Mouse (Mus musculus) C2C12 (cell line): Measurements from ENCODE around the gene Rtn4r. TPM values are rescaled to one million over a fixed set of nuclear protein-coding genes. Genes with fewer than 3 reads are reported as not detected.

Experiments
- H3K27me3 ChIP-seq: one replicate; pipeline ENCODE4 v1.6.1; 2011; ENCODE audit not compliant: control insufficient read depth, insufficient read depth, insufficient read length
- H3K36me3 ChIP-seq: one replicate; pipeline ENCODE4 v1.6.1; 2011; ENCODE audit not compliant: control insufficient read depth, insufficient read depth
- H3K4me3 ChIP-seq: one replicate; pipeline ENCODE4 v1.5.1; 2011; ENCODE audit warnings: mild to moderate bottlenecking, control low read depth; ENCODE audit not compliant: poor library complexity, insufficient read depth, severe bottlenecking
- H3K79me2 ChIP-seq: one replicate; pipeline ENCODE4 v1.6.1; 2011; ENCODE audit not compliant: control insufficient read depth, insufficient read depth
- H3K79me3 ChIP-seq: one replicate; pipeline ENCODE4 v1.6.1; 2011; ENCODE audit warnings: low read depth, control low read depth
- H3ac ChIP-seq: one replicate; pipeline ENCODE3; 2011; ENCODE audit warnings: low read depth; ENCODE audit not compliant: control insufficient read depth, insufficient read length
- CEBPB ChIP-seq: IDR thresholded peaks from one replicate; pipeline ENCODE4 v1.6.1; 2011; ENCODE audit warnings: low read depth, mild to moderate bottlenecking, control low read depth, moderate library complexity
- CTCF ChIP-seq: IDR thresholded peaks from one replicate; pipeline ENCODE4 v1.5.1; 2011; ENCODE audit not compliant: control insufficient read depth, insufficient read depth, insufficient read length
- FOSL1 ChIP-seq: IDR thresholded peaks from one replicate; pipeline ENCODE4 v1.8.0; 2011; ENCODE audit warnings: mild to moderate bottlenecking, low read length; ENCODE audit not compliant: poor library complexity, insufficient read depth, severe bottlenecking
- MAX ChIP-seq: IDR thresholded peaks from one replicate; pipeline ENCODE4 v1.6.1; 2011; ENCODE audit warnings: mild to moderate bottlenecking, control low read depth
- MYOD1 ChIP-seq: IDR thresholded peaks from one replicate; pipeline ENCODE4 v1.6.1; 2011; ENCODE audit warnings: low read depth; ENCODE audit not compliant: control insufficient read depth, insufficient read length
- MYOG ChIP-seq: IDR thresholded peaks from one replicate; pipeline ENCODE4 v1.6.1; 2011; ENCODE audit not compliant: control insufficient read depth, insufficient read length; ENCODE audit errors: extremely low read depth
- USF1 ChIP-seq: IDR thresholded peaks from one replicate; pipeline ENCODE4 v1.6.1; 2011; ENCODE audit warnings: low read depth, mild to moderate bottlenecking, control low read depth, moderate library complexity
- polyA plus RNA-seq: library from polyadenylated mRNA; unstranded; fragments of >200 nt; fragmentation: generic; extraction: Trizol; gene quantifications from one replicate; pipeline ENCODE4 v1.2.1, GENCODE M21; 2012; ENCODE audit warnings: missing spikeins

The Rtn4r gene
- polyA plus RNA-seq, 1 experiment = 0.11 TPM

DNA sequence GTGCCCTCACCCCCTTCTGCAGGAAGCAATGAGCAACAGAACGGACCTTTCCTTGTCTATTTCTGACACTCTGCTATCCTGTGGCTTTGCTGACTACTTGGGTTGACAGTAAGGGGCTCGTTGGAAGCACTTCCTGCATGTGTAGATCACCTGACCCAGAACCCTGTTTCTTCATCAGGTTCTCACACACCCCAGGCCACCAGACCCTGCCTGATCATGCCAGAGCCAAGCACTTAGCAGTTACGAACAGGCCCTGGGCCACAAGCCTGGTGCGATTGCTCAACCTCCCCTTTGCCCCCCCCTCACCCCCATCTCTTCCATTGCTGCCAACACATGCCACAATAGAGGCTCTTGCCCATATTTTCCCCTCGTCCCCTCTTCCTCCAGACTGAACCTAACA, 41.7 kb downstream of the Rtn4r start:
- H3K4me3 ChIP-seq = no peak overlapping the region
- H3K79me2 ChIP-seq = no peaks in the 10 kb centered on the region
- TF ChIP-seq CTCF (no peak), CEBPB (no peak), USF1 (no peak), MYOG (no peak), MYOD1 (no peak), MAX (no peak), FOSL1 (no peak)
- H3ac ChIP-seq = no peak overlapping the region
- H3K27me3 ChIP-seq = peaks cover 25% of the 10 kb centered on the region
- H3K36me3 ChIP-seq = no peaks in the 10 kb centered on the region
- H3K79me3 ChIP-seq = no peaks in the 10 kb centered on the region

DNA sequence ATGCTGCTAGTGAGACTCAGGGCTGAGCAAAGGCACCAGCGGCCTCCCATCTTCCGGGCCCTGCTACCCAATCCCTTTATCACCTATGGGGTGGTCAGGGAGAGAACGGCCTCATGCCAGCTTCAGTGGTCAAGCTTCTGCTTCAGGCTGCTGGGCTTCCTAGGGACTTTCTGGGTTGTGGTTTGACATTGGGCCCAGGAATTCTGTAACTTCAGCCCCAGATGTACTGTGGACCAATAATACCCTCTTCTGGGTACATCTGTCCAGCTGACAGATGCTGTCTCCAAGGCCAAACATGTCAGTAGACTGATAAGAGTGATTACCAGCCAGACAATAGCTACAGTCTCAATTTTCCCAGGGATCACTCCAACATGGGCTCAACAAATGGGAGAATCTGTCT, 42.3 kb downstream of the Rtn4r start:
- no peaks in the 10 kb centered on the region for H3K79me3 ChIP-seq
- no peak overlapping the region for H3ac ChIP-seq
- no peaks in the 10 kb centered on the region for H3K36me3 ChIP-seq
- H3K79me2 ChIP-seq = no peaks in the 10 kb centered on the region
- no peak overlapping the region for H3K4me3 ChIP-seq
- H3K27me3 ChIP-seq = peaks cover 24% of the 10 kb centered on the region
- TF ChIP-seq CEBPB (no peak), MYOG (no peak), MAX (no peak), CTCF (no peak), MYOD1 (no peak), FOSL1 (no peak)

DNA sequence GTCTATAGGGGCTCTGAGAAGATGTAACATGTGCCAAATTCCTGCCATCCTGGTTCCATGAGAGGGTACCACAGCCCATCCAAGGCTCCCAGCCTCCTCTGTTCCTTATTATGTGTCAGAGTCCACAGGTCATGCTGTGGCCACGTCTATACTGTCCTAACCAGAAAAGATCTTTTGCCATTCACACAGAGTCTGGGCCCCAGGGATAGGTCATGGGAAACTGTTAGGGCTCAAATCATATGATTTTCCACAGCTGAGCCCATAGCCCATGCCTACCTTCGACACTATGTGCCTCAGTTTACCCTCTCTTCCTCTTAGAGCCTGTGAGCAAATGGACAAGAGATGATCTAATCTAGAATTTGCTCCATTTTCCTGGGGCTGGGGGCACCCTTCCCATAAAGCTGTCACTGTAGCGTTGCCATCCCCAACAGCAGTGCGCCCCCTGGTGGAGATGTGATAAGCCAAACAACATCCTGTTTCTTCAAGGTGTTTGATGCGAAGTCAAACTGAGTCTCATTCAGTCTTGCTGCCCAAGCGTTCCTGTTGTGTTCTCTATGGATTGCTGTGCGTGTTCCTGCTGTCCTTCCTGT, 44.9 kb downstream of the Rtn4r start:
- TF ChIP-seq MYOG = no peak
- peak; percentile 75 for TF ChIP-seq CTCF
- H3K27me3 ChIP-seq = peaks cover 30% of the 10 kb centered on the region
- no peak overlapping the region for H3K4me3 ChIP-seq
- H3ac ChIP-seq = no peak overlapping the region
- no peaks in the 10 kb centered on the region for H3K79me2 ChIP-seq
- no peaks in the 10 kb centered on the region for H3K36me3 ChIP-seq
- no peaks in the 10 kb centered on the region for H3K79me3 ChIP-seq

DNA sequence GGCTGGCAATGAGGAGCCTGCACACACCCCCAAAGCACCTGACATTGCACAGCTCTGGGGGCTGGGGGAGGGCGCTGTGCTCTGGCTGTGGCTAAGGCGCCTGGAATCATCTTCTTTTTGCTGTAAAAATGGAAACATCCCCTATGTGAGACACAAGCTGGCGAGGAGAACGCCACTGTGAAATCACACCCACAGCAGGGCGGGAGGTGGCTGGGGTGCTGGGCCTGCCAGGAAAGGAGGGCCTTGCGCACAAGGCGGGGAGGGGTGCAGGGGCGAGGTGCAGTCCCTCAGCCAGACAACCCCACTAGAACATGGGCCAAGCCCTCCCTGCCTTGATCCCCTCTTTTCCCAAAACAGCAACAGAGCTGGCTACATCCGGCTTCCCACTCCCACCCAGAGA, 45.8 kb downstream of the Rtn4r start:
- Histone ChIP-seq H3K36me3 (no peaks in the 10 kb centered on the region), H3ac (no peak overlapping the region), H3K79me3 (no peaks in the 10 kb centered on the region), H3K4me3 (no peak overlapping the region), H3K27me3 (peaks cover 39% of the 10 kb centered on the region), H3K79me2 (no peaks in the 10 kb centered on the region)
- no peak for TF ChIP-seq CTCF

DNA sequence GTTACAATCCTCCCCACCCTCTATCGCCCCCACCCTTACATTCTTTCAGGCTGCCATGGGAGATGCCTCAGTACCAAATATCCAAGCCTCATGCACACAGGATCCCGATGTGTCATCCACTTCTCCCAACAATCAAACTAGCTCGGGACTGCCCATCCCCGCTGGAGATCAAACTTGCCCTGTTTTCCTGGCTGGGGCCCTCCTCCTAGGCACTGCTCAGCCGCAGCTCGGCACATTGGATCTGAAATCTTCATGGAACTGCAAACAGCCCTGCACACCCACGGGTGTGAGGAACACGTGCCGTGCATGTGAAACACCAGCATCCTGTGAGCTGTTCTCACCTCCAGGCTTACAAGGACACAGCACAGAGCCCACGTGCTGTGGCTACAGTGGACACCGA, 46.3 kb downstream of the Rtn4r start:
- no peak for TF ChIP-seq MYOD1
- no peak for TF ChIP-seq CTCF
- TF ChIP-seq MAX = no peak
- peaks cover 44% of the 10 kb centered on the region for H3K27me3 ChIP-seq
- no peak overlapping the region for H3K4me3 ChIP-seq
- H3K79me2 ChIP-seq = no peaks in the 10 kb centered on the region
- no peak overlapping the region for H3ac ChIP-seq
- no peaks in the 10 kb centered on the region for H3K36me3 ChIP-seq
- no peaks in the 10 kb centered on the region for H3K79me3 ChIP-seq

DNA sequence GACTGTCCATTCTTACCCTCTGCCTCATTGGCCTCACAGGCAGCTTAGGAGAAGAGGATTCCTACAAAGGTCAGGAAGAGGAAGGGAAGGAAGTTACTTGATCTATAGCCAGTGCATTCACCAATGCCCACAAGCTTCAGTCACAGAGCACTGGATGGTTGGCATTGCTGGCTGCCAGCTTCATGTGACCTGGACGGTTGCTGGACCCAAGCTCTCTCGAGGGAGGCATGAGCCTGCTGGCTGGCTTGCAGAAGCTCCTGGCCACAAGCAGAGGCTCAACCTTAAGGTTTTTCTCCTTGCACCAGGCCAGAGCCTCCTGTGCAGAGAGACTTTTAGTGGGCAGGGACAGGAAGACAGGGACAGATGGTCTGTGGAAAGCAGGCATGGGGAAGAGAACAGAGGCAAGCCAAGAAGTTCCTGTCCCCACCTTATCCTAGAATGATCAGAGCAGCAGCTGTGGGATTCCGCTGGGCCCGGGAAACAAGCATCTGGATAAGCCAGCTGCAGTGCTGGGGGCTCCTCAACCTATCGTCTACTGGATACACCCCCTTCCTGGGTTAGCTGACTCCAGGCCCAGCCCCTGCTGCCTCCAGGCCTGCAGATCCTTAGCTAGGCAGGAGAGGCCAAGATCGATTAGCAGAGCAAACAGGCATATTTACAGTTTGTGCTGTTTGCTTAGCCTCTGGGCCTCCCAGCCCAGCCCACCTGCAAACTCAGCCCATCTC, 48.5 kb downstream of the Rtn4r start:
- H3K36me3 ChIP-seq = no peaks in the 10 kb centered on the region
- peaks cover 44% of the 10 kb centered on the region for H3K27me3 ChIP-seq
- H3K79me3 ChIP-seq = no peaks in the 10 kb centered on the region
- H3K79me2 ChIP-seq = no peaks in the 10 kb centered on the region
- no peak for TF ChIP-seq CEBPB
- no peak for TF ChIP-seq CTCF
- TF ChIP-seq USF1 = no peak
- TF ChIP-seq FOSL1 = no peak
- no peak for TF ChIP-seq MYOD1
- TF ChIP-seq MAX = no peak
- TF ChIP-seq MYOG = no peak
- H3ac ChIP-seq = no peak overlapping the region
- H3K4me3 ChIP-seq = no peak overlapping the region
